Mouse (Mus musculus): ENCODE results near the gene Tnfaip1.

- TF ChIP-seq CTCF (IDR thresholded peaks at IDR 0.05; ENCODE audit: control insufficient read depth, insufficient read depth, insufficient read length) (no peak), MYOD1 (IDR thresholded peaks at IDR 0.05; ENCODE audit: control insufficient read depth, insufficient read length, low read depth) (no peak), MAX (IDR thresholded peaks at IDR 0.05) (no peak), MYOG (IDR thresholded peaks at IDR 0.05; ENCODE audit: control insufficient read depth, extremely low read depth, insufficient read length) (no peak), USF1 (IDR thresholded peaks at IDR 0.05; ENCODE audit: low read depth) (no peak)
Measured at GRCm38 (mm10) chr11:78509148-78509547, 27.0 kb downstream of the Tnfaip1 start.
